Mouse (Mus musculus): ENCODE data around the gene Osbpl9.

DNA sequence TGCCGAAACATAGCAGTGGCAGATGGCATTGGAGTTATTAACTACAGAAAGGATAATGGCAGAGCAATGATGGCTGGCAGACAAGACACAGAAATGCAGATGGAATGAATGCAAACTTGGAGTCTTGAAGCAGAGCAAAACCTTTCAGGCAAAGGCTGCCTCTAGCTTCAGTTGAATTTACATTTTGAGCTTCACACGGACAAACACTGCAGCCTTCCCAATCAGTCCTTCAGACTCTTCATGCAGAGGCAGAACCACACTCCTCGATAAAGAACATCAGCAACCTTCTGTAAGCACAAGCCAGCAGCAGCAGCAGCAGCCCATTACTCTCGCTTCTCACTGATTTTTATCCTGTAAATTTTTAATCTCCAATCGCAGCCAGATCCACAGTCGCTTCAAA, 46.0 kb downstream of the Osbpl9 start:
- TF ChIP-seq USF1 (IDR thresholded peaks at IDR 0.05; ENCODE audit: low read depth) = no peak
- no peak for TF ChIP-seq TCF12 (IDR thresholded peaks at IDR 0.05; ENCODE audit: insufficient read depth, poor library complexity, severe bottlenecking)
- TF ChIP-seq POLR2A (IDR thresholded peaks at IDR 0.05; ENCODE audit: insufficient read length, low read depth) = no peak
- no peak for TF ChIP-seq POLR2AphosphoS2 (IDR thresholded peaks at IDR 0.05; ENCODE audit: insufficient read length, low read depth)
- TF ChIP-seq MAX (IDR thresholded peaks at IDR 0.05; ENCODE audit: low read depth) = no peak
- no peak for TF ChIP-seq E2F4 (IDR thresholded peaks at IDR 0.05; ENCODE audit: insufficient read depth)
- TF ChIP-seq CEBPB (IDR thresholded peaks at IDR 0.05; ENCODE audit: insufficient read depth, poor library complexity, severe bottlenecking) = no peak
- TF ChIP-seq SRF (IDR thresholded peaks at IDR 0.05; ENCODE audit: control insufficient read depth, insufficient read length, low read depth) = no peak
- TF ChIP-seq MYOD1 (IDR thresholded peaks at IDR 0.05; ENCODE audit: control insufficient read depth in 1 of 3, insufficient read length in 2 of 3, low read depth in 2 of 3) = no peak
- TF ChIP-seq TCF3 (IDR thresholded peaks at IDR 0.05; ENCODE audit: insufficient read length, low read depth) = no peak
